In the genomic region with DNA sequence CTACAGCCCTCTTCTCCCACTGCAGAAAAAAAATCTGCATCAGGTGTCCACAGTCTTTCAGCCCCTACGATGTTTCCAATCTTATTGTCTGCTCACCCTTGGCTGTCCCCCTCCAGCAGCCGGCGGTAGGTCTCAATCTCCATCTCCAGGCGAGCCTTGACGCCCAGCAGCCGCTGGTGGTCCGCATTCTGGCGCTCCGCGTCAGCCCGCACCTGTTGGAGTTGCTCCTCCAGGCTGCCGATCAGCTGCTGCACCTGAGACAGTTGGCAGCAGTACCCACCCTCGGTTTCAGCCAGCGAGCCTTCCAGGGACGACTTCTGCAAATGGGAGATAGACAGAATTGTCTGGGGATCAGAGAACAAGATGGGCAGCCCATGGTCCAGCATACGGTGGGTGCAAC, we compare ENCODE assay signal across 15 mouse cellular contexts. TPM values are rescaled to one million over a fixed set of nuclear protein-coding genes. Genes with fewer than 3 reads are reported as not detected.
"Had no signal": no experiment of that assay in that cellular context is flagged by ENCODE, and none has a peak within 500 bp of the region (broad histone marks: within the 10 kb centered on the region; RNA-seq: fewer than 3 reads in every experiment).

No protein-coding gene starts in this region.

- DNase-seq: kidney, adult 18-20 months; kidney, adult 9 months; kidney, postnatal 14 days; kidney, postnatal 4 days; layer of hippocampus, adult 9-11 months; layer of hippocampus, postnatal 36 days; liver, postnatal 0 days; lung, embryonic 14.5 days; retina, postnatal 1 day; thymus, adult 18-20 months; thymus, postnatal 36 days had no signal

RNA-seq across cellular contexts. Expression of a gene that starts 4.2 kb away (rescaled TPM):
- total RNA-seq: megakaryocyte, adult 5-6 weeks had no signal

RNA-seq across cellular contexts. Expression of a gene that starts 20.1 kb away (rescaled TPM):
- total RNA-seq: hindbrain, postnatal 0 days; layer of hippocampus, adult 18-20 months; layer of hippocampus, postnatal 36 days; left cerebral cortex, postnatal 25 days; megakaryocyte, adult 5-6 weeks had no signal

RNA-seq across cellular contexts. Expression of a gene that starts 43.1 kb away (rescaled TPM):
- total RNA-seq: megakaryocyte, adult 5-6 weeks had no signal
